In genomic region chr9:58440100-58440499, GRCm38 (mm10) we compare ENCODE assay signal across 9 mouse cellular contexts. TPM values are rescaled to one million over a fixed set of nuclear protein-coding genes. Genes with fewer than 3 reads are reported as not detected.
DNase-seq lines count a peak whose midpoint lies in the region; ATAC-seq and TF ChIP-seq lines count a peak whose summit lies in the region.
"Had no signal": no experiment of that assay in that cellular context is flagged by ENCODE, and none has a peak within 500 bp of the region (broad histone marks: within the 10 kb centered on the region; RNA-seq: fewer than 3 reads in every experiment).

No protein-coding gene starts in this region.

- no peak for TF ChIP-seq EP300 in liver, postnatal 0 days (IDR thresholded peaks at IDR 0.05; ENCODE audit: low read depth)

- no peaks in the 10 kb centered on the region for H3K27me3 ChIP-seq in liver, embryonic 11.5 days (replicated peaks; ENCODE audit: control insufficient read depth, insufficient read depth, low read length)
- no peaks in the 10 kb centered on the region for H3K27me3 ChIP-seq in liver, postnatal 0 days (ENCODE audit: insufficient read depth, low read length)

- no peaks in the 10 kb centered on the region for H3K36me3 ChIP-seq in liver, embryonic 11.5 days (ENCODE audit: control insufficient read depth, insufficient read depth, low read length)
- H3K36me3 ChIP-seq in liver, postnatal 0 days (replicated peaks; ENCODE audit: insufficient read depth, low read length), result no peaks in the 10 kb centered on the region

- peak; percentile 66 for DNase-seq in layer of hippocampus, adult 9-11 months
- DNase-seq in layer of hippocampus, postnatal 36 days, result no peak
- DNase-seq in adrenal gland, postnatal 36 days, result peak; percentile 59 to 60
- DNase-seq in gastrocnemius, adult 18-20 months (ENCODE audit: low spot score), result peak; percentile 58
- peak; percentile 35 to 53 for DNase-seq in layer of hippocampus, postnatal 10 days (ENCODE audit: low spot score in 2 of 2)
- no peak for DNase-seq in liver, embryonic 11.5 days (ENCODE audit: low spot score)
- no peak for DNase-seq in urinary bladder, postnatal 10 days (ENCODE audit: low spot score)
- no peak for DNase-seq in liver, postnatal 0 days

- WGBS in liver, embryonic 11.5 days, result 80% methylated on average over 6 of the region's 6 CpGs
- 86% methylated on average over 6 of the region's 6 CpGs for WGBS in liver, postnatal 0 days (ENCODE audit: insufficient replicate concordance)

- H3K9ac ChIP-seq in liver, embryonic 11.5 days (ENCODE audit: low read depth, low read length), result no peak overlapping the region
- H3K9ac ChIP-seq in liver, postnatal 0 days (replicated peaks), result no peak overlapping the region

- H3K9me3 ChIP-seq in liver, embryonic 11.5 days (ENCODE audit: control insufficient read depth, low read length), result no peaks in the 10 kb centered on the region
- H3K9me3 ChIP-seq in liver, postnatal 0 days (ENCODE audit: low read length), result no peaks in the 10 kb centered on the region

- ATAC-seq in liver, embryonic 11.5 days (replicated peaks; ENCODE audit: low FRiP score), result no peak
- no peak for ATAC-seq in liver, postnatal 0 days

- no peak overlapping the region for H3K4me2 ChIP-seq in liver, embryonic 11.5 days
- no peak overlapping the region for H3K4me2 ChIP-seq in liver, postnatal 0 days (ENCODE audit: low read depth, low read length)

- no peak overlapping the region for H3K4me3 ChIP-seq in liver, embryonic 11.5 days (ENCODE audit: low read depth, low read length)
- H3K4me3 ChIP-seq in liver, postnatal 0 days (ENCODE audit: low read depth, low read length), result no peak overlapping the region

- no peak overlapping the region for H3K27ac ChIP-seq in liver, embryonic 11.5 days (ENCODE audit: low read depth, low read length)
- no peak overlapping the region for H3K27ac ChIP-seq in liver, postnatal 0 days (ENCODE audit: low read depth)
- H3K27ac ChIP-seq: kidney, postnatal 0 days had no signal

- H3K4me1 ChIP-seq in liver, embryonic 11.5 days (replicated peaks; ENCODE audit: control insufficient read depth, insufficient read depth, low read length), result no peaks in the 10 kb centered on the region
- no peaks in the 10 kb centered on the region for H3K4me1 ChIP-seq in liver, postnatal 0 days (ENCODE audit: insufficient read depth)

- no peak for TF ChIP-seq CTCF in liver, postnatal 0 days (IDR thresholded peaks at IDR 0.05; ENCODE audit: low read depth)

RNA-seq across cellular contexts. Expression of gene Insyn1, which starts 48.3 kb away (rescaled TPM):
- 100 to 1,000 TPM; 232 to 236 TPM for total RNA-seq in layer of hippocampus, postnatal 36 days (2021)
- total RNA-seq in adrenal gland, postnatal 36 days (2021), result 10 to 100 TPM in 1 of 2 experiments, 1 to 10 TPM in 1; 8.3 to 10.6 TPM
- total RNA-seq in gastrocnemius, adult 18-20 months (2021), result 10 to 100 TPM; 24.5 to 31.0 TPM
- total RNA-seq in layer of hippocampus, postnatal 10 days (2021), result 100 to 1,000 TPM; 145 TPM
- polyA plus RNA-seq in liver, embryonic 11.5 days (2014; fragmentation: Nextera tagmentation; extraction: Ambion mirVana), result 0.30 and 0.43 TPM in 2 replicates
- polyA plus RNA-seq in liver, postnatal 0 days (2015; fragmentation: Nextera tagmentation; extraction: Ambion mirVana), result not detected in 2 replicates

Comparison
In these comparisons a context has a peak if more than half of its experiments do, and no peak if none do; other contexts are left out.
1. DNase-seq: peak in layer of hippocampus, adult 9-11 months (single experiment), adrenal gland, postnatal 36 days (2 of 2), gastrocnemius, adult 18-20 months (single experiment) and layer of hippocampus, postnatal 10 days (2 of 2); none in layer of hippocampus, postnatal 36 days (0 of 2), liver, embryonic 11.5 days (single experiment), urinary bladder, postnatal 10 days (single experiment) and liver, postnatal 0 days (single experiment).
2. RNA of gene Insyn1, which starts 48.3 kb away (total RNA-seq): 232 to 236 TPM in layer of hippocampus, postnatal 36 days and 145 TPM in layer of hippocampus, postnatal 10 days; 24.5 to 31.0 TPM in gastrocnemius, adult 18-20 months and 8.3 to 10.6 TPM in adrenal gland, postnatal 36 days; every median in the first group is over 4 times any median in the second.